Mouse (Mus musculus) urinary bladder, postnatal 25 days (tissue): ENCODE measurements around the gene Atp1a3.

Experiments used
- DNase-seq: peaks from one replicate; pipeline ENCODE4 v3.0.0; 2022; ENCODE audit warnings: low spot score

The Atp1a3 gene

GRCm38 (mm10) chr7:25003820-25004388 lies 1.9 kb downstream of the Atp1a3 start:
- DNase-seq: no peak

- no peak for DNase-seq
Measured at GRCm38 (mm10) chr7:25003291-25003690, 2.5 kb downstream of the Atp1a3 start.

GRCm38 (mm10) chr7:25000711-25001110 lies 5.0 kb downstream of the Atp1a3 start:
- no peak for DNase-seq

- DNase-seq: no peak
Measured at GRCm38 (mm10) chr7:25000211-25000610, 5.5 kb downstream of the Atp1a3 start.

- no peak for DNase-seq
Measured at GRCm38 (mm10) chr7:24993081-24993480, 12.7 kb downstream of the Atp1a3 start.

GRCm38 (mm10) chr7:24990478-24990877 lies 15.3 kb downstream of the Atp1a3 start:
- no peak for DNase-seq

GRCm38 (mm10) chr7:24987941-24988340 lies 17.8 kb downstream of the Atp1a3 start:
- no peak for DNase-seq

GRCm38 (mm10) chr7:24985799-24986198 lies 20.0 kb downstream of the Atp1a3 start:
- DNase-seq: no peak

GRCm38 (mm10) chr7:24984307-24984706 lies 21.5 kb downstream of the Atp1a3 start:
- no peak for DNase-seq

GRCm38 (mm10) chr7:24983396-24983795 lies 22.4 kb downstream of the Atp1a3 start:
- no peak for DNase-seq

- no peak for DNase-seq
Measured at GRCm38 (mm10) chr7:24980439-24980838, 25.3 kb downstream of the Atp1a3 start.

GRCm38 (mm10) chr7:24978781-24979180 lies 27.0 kb downstream of the Atp1a3 start:
- DNase-seq: no peak

- peak; percentile 18 for DNase-seq
Measured at GRCm38 (mm10) chr7:24974893-24975595, 30.7 kb downstream of the Atp1a3 start.

GRCm38 (mm10) chr7:24973902-24974301 lies 31.9 kb downstream of the Atp1a3 start:
- no peak for DNase-seq

GRCm38 (mm10) chr7:24973208-24973607 lies 32.5 kb downstream of the Atp1a3 start:
- DNase-seq: no peak

GRCm38 (mm10) chr7:24971972-24972893 lies 33.5 kb downstream of the Atp1a3 start, which contains the start of gene Rabac1:
TSS of gene Rabac1 (minus strand) at chr7:24972754.
- peak; percentile 88 for DNase-seq

GRCm38 (mm10) chr7:24971261-24971971 lies 34.3 kb downstream of the Atp1a3 start:
- DNase-seq: peak; percentile 41

- no peak for DNase-seq
Measured at GRCm38 (mm10) chr7:24970341-24970740, 35.4 kb downstream of the Atp1a3 start.

- DNase-seq: no peak
Measured at GRCm38 (mm10) chr7:24969805-24970204, 36.0 kb downstream of the Atp1a3 start.

GRCm38 (mm10) chr7:24968463-24968862 lies 37.3 kb downstream of the Atp1a3 start:
- no peak for DNase-seq

GRCm38 (mm10) chr7:24967966-24968365 lies 37.8 kb downstream of the Atp1a3 start:
- no peak for DNase-seq
